Mouse (Mus musculus) thymus, postnatal 25 days (tissue): Measurements from ENCODE around the gene Klhl31.

Experiments used
- DNase-seq: peaks from one replicate; pipeline ENCODE4 v3.0.0; 2022

Klhl31 gene

GRCm38 (mm10) chr9:77624171-77624570 lies 12.1 kb upstream of the Klhl31 start:
- DNase-seq = no peak

GRCm38 (mm10) chr9:77628676-77629075 lies 7.6 kb upstream of the Klhl31 start:
- no peak for DNase-seq

- no peak for DNase-seq
These were observed 6.6 kb upstream of the Klhl31 start for GRCm38 (mm10) chr9:77629708-77630107.

- no peak for DNase-seq
These were observed 5.5 kb upstream of the Klhl31 start for GRCm38 (mm10) chr9:77630764-77631163.

- no peak for DNase-seq
These were observed 3.9 kb upstream of the Klhl31 start for GRCm38 (mm10) chr9:77632432-77632831.

- DNase-seq = no peak
These were observed 297 bp upstream of the Klhl31 start for GRCm38 (mm10) chr9:77636003-77636402.

GRCm38 (mm10) chr9:77637357-77637756 lies 1.1 kb downstream of the Klhl31 start:
- DNase-seq = no peak

- DNase-seq = no peak
These were observed 8.9 kb downstream of the Klhl31 start for GRCm38 (mm10) chr9:77645176-77645575.

- DNase-seq = no peak
These were observed 15.5 kb downstream of the Klhl31 start for GRCm38 (mm10) chr9:77651847-77652246.

GRCm38 (mm10) chr9:77653907-77654306 lies 17.6 kb downstream of the Klhl31 start:
- DNase-seq = no peak

- DNase-seq = peak; percentile 9
These were observed 19.1 kb downstream of the Klhl31 start for GRCm38 (mm10) chr9:77655181-77655934.

GRCm38 (mm10) chr9:77655935-77656288 lies 19.6 kb downstream of the Klhl31 start:
- DNase-seq = peak; percentile 21

GRCm38 (mm10) chr9:77662917-77663316 lies 26.6 kb downstream of the Klhl31 start:
- no peak for DNase-seq

- no peak for DNase-seq
These were observed 33.8 kb downstream of the Klhl31 start for GRCm38 (mm10) chr9:77670095-77670494.

GRCm38 (mm10) chr9:77671004-77671403 lies 34.7 kb downstream of the Klhl31 start:
- no peak for DNase-seq

GRCm38 (mm10) chr9:77673218-77673617 lies 36.9 kb downstream of the Klhl31 start:
- DNase-seq = no peak

GRCm38 (mm10) chr9:77673986-77674385 lies 37.7 kb downstream of the Klhl31 start:
- no peak for DNase-seq

GRCm38 (mm10) chr9:77684938-77685337 lies 48.6 kb downstream of the Klhl31 start:
- no peak for DNase-seq

GRCm38 (mm10) chr9:77685825-77686500 lies 49.7 kb downstream of the Klhl31 start:
- DNase-seq = no peak

GRCm38 (mm10) chr9:77692707-77693106 lies 56.4 kb downstream of the Klhl31 start:
- DNase-seq = no peak

GRCm38 (mm10) chr9:77693405-77693804 lies 57.1 kb downstream of the Klhl31 start:
- no peak for DNase-seq

GRCm38 (mm10) chr9:77695586-77695985 lies 59.3 kb downstream of the Klhl31 start:
- DNase-seq = no peak

GRCm38 (mm10) chr9:77703476-77703875 lies 67.2 kb downstream of the Klhl31 start:
- DNase-seq = no peak

GRCm38 (mm10) chr9:77704108-77704507 lies 67.8 kb downstream of the Klhl31 start:
- no peak for DNase-seq

GRCm38 (mm10) chr9:77706515-77706914 lies 70.2 kb downstream of the Klhl31 start:
- DNase-seq = no peak
